Mouse (Mus musculus) heart, adult 2 months (tissue): Measurements from ENCODE around the gene Shb.

Experiments used
- CTCF ChIP-seq: fragments of 200-600 bp; IDR thresholded peaks from 2 replicates; pipeline ENCODE4 v1.8.1; 2022; ENCODE audit warnings: antibody characterized with exemption, mild to moderate bottlenecking, moderate library complexity
- EP300 ChIP-seq: fragments of 200-500 bp; IDR thresholded peaks from 2 replicates; pipeline ENCODE4 v1.6.1; 2011; ENCODE audit warnings: low read depth, low read length, control low read depth; ENCODE audit not compliant: insufficient read depth
- POLR2A ChIP-seq: fragments of 200-500 bp; IDR thresholded peaks from 2 replicates; pipeline ENCODE4 v1.6.1; 2011; ENCODE audit warnings: mild to moderate bottlenecking, low read depth, low read length, control low read depth; ENCODE audit not compliant: insufficient read depth

DNA sequence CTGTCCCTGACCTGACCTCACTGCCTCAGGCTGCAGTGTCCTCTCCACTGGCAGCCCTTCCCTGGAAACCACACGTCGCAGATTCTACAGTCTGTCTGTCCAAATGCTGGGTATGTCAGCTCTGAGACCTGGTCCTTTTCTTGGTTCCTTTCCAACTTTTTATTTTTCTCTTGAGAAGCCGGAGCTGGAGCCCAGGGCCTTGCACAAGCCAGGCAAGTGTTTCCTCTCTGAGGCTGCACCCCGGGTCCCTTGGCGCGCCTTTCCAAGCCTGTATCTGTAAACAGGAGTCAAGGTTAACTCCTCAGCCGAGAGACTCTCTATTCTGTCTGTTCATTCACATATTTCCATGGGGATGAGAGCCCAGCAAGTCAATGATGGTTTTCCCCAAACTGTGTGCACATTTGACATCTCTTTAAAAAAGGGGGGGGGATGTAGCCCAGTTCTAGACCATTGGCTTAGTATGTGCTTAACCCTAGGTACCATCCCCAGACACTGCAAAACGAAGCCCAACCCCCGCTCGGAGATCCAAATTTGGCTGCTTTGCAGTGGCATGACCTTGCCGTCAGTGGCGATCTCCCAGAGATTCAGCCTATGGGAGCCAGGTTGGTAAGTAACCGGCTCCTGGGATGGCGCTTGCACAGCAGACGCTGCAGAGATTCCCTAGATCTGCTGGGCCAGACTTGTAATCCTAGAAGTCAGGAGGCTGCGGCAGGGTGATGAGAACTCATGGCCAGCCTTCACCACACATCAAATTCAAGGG is 119.7 kb downstream of the Shb start:
- TF ChIP-seq CTCF (no peak), EP300 (no peak), POLR2A (no peak)
